Mouse (Mus musculus) olfactory bulb, adult 2 months (tissue): ENCODE measurements around the gene Zwilch.

Source experiments
- CTCF ChIP-seq: fragments of 200-500 bp; IDR thresholded peaks from 2 replicates; pipeline ENCODE4 v1.5.1; 2012; ENCODE audit warnings: low read depth, mild to moderate bottlenecking, low read length, moderate library complexity; ENCODE audit not compliant: insufficient read depth
- POLR2A ChIP-seq: fragments of 200-500 bp; IDR thresholded peaks from 2 replicates; pipeline ENCODE4 v1.6.1; 2012; ENCODE audit warnings: mild to moderate bottlenecking, low read depth, low read length, moderate library complexity; ENCODE audit not compliant: insufficient read depth

- TF ChIP-seq CTCF = no peak
- no peak for TF ChIP-seq POLR2A
Observed at GRCm38 (mm10) chr9:64214452-64214851, 41.5 kb upstream of the Zwilch start.
